Mouse (Mus musculus): ENCODE measurements around the gene Gm20509.

- TF ChIP-seq POLR2A (IDR thresholded peaks at IDR 0.05; ENCODE audit: borderline replicate concordance, insufficient read depth, low read length) = no peak
- no peak for TF ChIP-seq CTCF (IDR thresholded peaks at IDR 0.05; ENCODE audit: borderline replicate concordance, insufficient read depth, low read depth, low read length)
Measured at GRCm38 (mm10) chr9:73165631-73166030, 63.4 kb downstream of the Gm20509 start.

Data from cerebellum, adult 2 months (tissue).